Mouse (Mus musculus): ENCODE results near the gene Agmat. TPM values are rescaled to one million over a fixed set of nuclear protein-coding genes. Genes with fewer than 3 reads are reported as not detected.

Agmat gene
- polyA plus RNA-seq, 1 experiment = not detected

DNA sequence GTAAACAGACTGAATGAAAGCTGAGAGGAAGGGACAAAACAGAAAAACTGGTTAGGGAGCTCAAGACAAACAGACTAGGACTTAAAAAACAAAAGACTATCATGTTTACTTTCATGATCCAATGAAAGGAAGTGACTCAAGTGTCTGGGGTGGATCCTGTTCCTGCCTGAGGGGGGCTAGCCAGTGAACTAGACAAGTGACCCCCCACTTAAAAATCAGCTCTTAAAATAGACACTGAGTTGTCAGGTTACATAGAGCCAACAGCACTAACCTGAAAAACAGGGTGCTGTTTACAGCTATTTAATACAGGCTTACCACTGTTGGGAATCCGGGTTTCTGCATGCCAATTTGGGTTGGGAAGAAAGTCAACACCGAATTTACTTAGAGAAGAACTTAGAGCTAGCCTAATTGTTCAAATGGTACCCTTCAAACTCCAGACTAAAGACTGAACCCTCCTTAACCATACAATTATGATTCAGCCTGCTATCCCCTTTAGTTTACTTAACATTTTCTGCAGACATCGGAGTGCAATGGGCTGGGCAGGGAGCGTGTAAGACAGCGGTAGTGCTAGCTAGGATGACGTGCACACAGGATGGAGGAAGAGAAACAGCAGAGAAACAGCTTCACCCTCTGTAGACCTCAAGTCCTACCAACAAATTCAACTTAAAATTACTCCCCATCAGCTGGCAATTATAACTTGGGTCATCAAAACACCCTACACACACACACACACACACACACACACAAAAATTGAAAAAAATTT lies 25.5 kb upstream of the Agmat start:
- H3K4me1 ChIP-seq (ENCODE audit: control insufficient read depth, insufficient read depth, low read length) = peaks cover 58% of the 10 kb centered on the region
- H3K27ac ChIP-seq (ENCODE audit: insufficient read depth, low read depth, low read length) = peak overlapping the region; percentile 85
- peak overlapping the region; percentile 83 for H3K4me3 ChIP-seq (ENCODE audit: insufficient read depth, low read length)
- TF ChIP-seq CTCF (IDR thresholded peaks at IDR 0.05; ENCODE audit: low read depth, low read length) (no peak), POLR2A (IDR thresholded peaks at IDR 0.05; ENCODE audit: borderline replicate concordance, low read depth, low read length) (no peak)

- no peak for TF ChIP-seq POLR2A (IDR thresholded peaks at IDR 0.05; ENCODE audit: borderline replicate concordance, low read depth, low read length)
- no peak for TF ChIP-seq CTCF (IDR thresholded peaks at IDR 0.05; ENCODE audit: low read depth, low read length)
- peak overlapping the region; percentile 85 for H3K27ac ChIP-seq (ENCODE audit: insufficient read depth, low read depth, low read length)
- peak overlapping the region; percentile 83 for H3K4me3 ChIP-seq (ENCODE audit: insufficient read depth, low read length)
- H3K4me1 ChIP-seq (ENCODE audit: control insufficient read depth, insufficient read depth, low read length) = peaks cover 49% of the 10 kb centered on the region
Measured at GRCm38 (mm10) chr4:141721961-141722360, 24.5 kb upstream of the Agmat start.

- TF ChIP-seq POLR2A (IDR thresholded peaks at IDR 0.05; ENCODE audit: borderline replicate concordance, low read depth, low read length) (no peak), CTCF (IDR thresholded peaks at IDR 0.05; ENCODE audit: low read depth, low read length) (no peak)
- peaks cover 46% of the 10 kb centered on the region for H3K4me1 ChIP-seq (ENCODE audit: control insufficient read depth, insufficient read depth, low read length)
- peak within 1 kb of the TSS; percentile 83 for H3K4me3 ChIP-seq (ENCODE audit: insufficient read depth, low read length)
- peak within 1 kb of the TSS; percentile 85 for H3K27ac ChIP-seq (ENCODE audit: insufficient read depth, low read depth, low read length)
Measured at GRCm38 (mm10) chr4:141722731-141723672, 23.5 kb upstream of the Agmat start, which contains the start of gene Ddi2. Gene Ddi2, minus strand, starts transcription at chr4:141723419.

DNA sequence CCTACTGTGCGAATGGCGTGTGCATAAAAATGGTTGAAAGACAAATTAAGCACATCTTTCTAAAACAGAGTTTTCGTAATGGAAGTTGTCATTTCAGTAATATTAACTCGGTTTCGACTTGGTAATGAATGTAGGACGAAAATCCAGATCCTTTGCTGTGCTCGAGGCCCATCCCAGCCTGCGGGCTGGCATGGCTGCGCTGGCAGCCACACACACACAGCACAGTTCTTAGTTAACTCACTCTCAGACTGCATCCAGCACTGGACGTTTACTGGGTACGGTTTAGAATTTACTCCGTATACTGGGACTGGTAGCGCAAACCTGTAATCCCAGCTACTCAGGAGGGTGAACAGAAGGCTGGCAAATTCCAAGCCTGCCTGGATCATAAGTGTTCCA lies 22.8 kb upstream of the Agmat start:
- peak overlapping the region; percentile 63 for H3K27ac ChIP-seq (ENCODE audit: insufficient read depth, low read depth, low read length)
- 0 out of 2 replicates have a peak, but pooled peaks have one; percentile 26 for TF ChIP-seq CTCF (IDR thresholded peaks at IDR 0.05; ENCODE audit: low read depth, low read length)
- no peak for TF ChIP-seq POLR2A (IDR thresholded peaks at IDR 0.05; ENCODE audit: borderline replicate concordance, low read depth, low read length)
- H3K4me1 ChIP-seq (ENCODE audit: control insufficient read depth, insufficient read depth, low read length) = peaks cover 42% of the 10 kb centered on the region
- peak overlapping the region; percentile 83 for H3K4me3 ChIP-seq (ENCODE audit: insufficient read depth, low read length)

DNA sequence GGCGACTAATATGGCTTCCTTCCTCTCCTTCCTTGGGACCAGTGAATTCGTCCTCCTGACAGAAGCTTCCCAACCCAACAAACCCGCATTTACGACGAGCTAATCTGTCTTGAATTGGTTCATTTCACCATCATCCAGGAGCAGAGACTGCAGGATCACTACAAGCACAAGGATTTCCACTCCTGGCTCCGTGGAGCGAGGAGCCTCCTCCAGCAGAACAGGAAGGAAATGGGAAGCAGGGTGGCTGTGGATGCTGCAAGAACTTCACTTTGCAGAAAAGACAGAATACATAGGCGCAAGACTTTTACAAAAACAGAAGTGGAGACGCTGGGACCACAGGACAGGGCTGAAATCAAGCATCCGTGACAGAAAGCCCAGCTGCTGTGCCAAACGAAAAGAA lies 21.9 kb upstream of the Agmat start:
- Histone ChIP-seq H3K4me1 (ENCODE audit: control insufficient read depth, insufficient read depth, low read length) (peaks cover 36% of the 10 kb centered on the region), H3K4me3 (ENCODE audit: insufficient read depth, low read length) (peak overlapping the region; percentile 49), H3K27ac (ENCODE audit: insufficient read depth, low read depth, low read length) (peak overlapping the region; percentile 63)
- TF ChIP-seq POLR2A (IDR thresholded peaks at IDR 0.05; ENCODE audit: borderline replicate concordance, low read depth, low read length) = no peak
- TF ChIP-seq CTCF (IDR thresholded peaks at IDR 0.05; ENCODE audit: low read depth, low read length) = no peak

DNA sequence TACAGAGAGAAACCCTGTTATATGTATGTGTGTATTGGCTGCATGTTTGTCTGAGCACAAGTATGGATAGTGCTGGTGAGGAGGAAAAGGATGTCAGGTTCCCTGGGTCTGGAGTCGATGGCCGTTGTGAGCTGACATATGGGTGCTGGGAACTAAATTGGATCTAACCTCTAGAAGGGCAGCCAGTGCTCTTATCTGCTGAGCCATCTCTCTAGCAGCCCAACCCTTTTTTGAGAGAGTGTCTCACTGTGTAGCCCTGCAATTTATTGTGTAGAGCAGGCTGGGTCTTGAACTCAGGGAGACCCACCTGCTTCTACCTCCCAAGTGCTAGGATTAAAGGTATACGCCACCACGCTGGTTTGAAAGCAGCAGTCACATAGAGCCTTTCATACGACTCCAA lies 21.2 kb upstream of the Agmat start:
- TF ChIP-seq POLR2A (IDR thresholded peaks at IDR 0.05; ENCODE audit: borderline replicate concordance, low read depth, low read length) (no peak), CTCF (IDR thresholded peaks at IDR 0.05; ENCODE audit: low read depth, low read length) (no peak)
- Histone ChIP-seq H3K4me1 (ENCODE audit: control insufficient read depth, insufficient read depth, low read length) (peaks cover 30% of the 10 kb centered on the region), H3K4me3 (ENCODE audit: insufficient read depth, low read length) (no peak overlapping the region), H3K27ac (ENCODE audit: insufficient read depth, low read depth, low read length) (peak overlapping the region; percentile 63)

GRCm38 (mm10) chr4:141725738-141726137 lies 20.7 kb upstream of the Agmat start:
- Histone ChIP-seq H3K4me1 (ENCODE audit: control insufficient read depth, insufficient read depth, low read length) (peaks cover 26% of the 10 kb centered on the region), H3K27ac (ENCODE audit: insufficient read depth, low read depth, low read length) (no peak overlapping the region), H3K4me3 (ENCODE audit: insufficient read depth, low read length) (no peak overlapping the region)
- TF ChIP-seq CTCF (IDR thresholded peaks at IDR 0.05; ENCODE audit: low read depth, low read length) (no peak), POLR2A (IDR thresholded peaks at IDR 0.05; ENCODE audit: borderline replicate concordance, low read depth, low read length) (no peak)

DNA sequence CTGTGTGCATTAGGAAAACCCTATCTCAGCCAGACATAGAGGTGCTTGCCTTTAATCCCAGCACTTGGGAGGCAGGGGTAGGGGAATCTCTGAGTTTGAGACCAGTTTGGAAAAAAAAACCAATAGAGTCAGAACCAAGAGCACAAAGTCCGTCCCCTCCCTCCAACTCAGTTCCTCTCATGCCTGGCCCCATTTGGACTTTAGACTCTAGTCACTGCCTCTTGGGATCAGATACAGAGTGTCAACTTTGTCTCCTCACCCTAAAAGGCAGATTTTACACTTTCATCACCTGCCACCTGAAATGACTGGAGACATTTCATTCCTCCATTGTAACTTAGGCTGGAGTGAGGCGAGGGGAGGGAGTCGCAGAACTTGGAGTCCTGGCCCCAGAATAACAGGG lies 17.2 kb upstream of the Agmat start:
- Histone ChIP-seq H3K27ac (ENCODE audit: insufficient read depth, low read depth, low read length) (no peak overlapping the region), H3K4me1 (ENCODE audit: control insufficient read depth, insufficient read depth, low read length) (peaks cover 30% of the 10 kb centered on the region), H3K4me3 (ENCODE audit: insufficient read depth, low read length) (no peak overlapping the region)
- TF ChIP-seq POLR2A (IDR thresholded peaks at IDR 0.05; ENCODE audit: borderline replicate concordance, low read depth, low read length) (no peak), CTCF (IDR thresholded peaks at IDR 0.05; ENCODE audit: low read depth, low read length) (no peak)

GRCm38 (mm10) chr4:141730401-141730800 lies 16.1 kb upstream of the Agmat start:
- H3K4me1 ChIP-seq (ENCODE audit: control insufficient read depth, insufficient read depth, low read length) = peaks cover 24% of the 10 kb centered on the region
- TF ChIP-seq CTCF (IDR thresholded peaks at IDR 0.05; ENCODE audit: low read depth, low read length) (no peak), POLR2A (IDR thresholded peaks at IDR 0.05; ENCODE audit: borderline replicate concordance, low read depth, low read length) (no peak)
- H3K27ac ChIP-seq (ENCODE audit: insufficient read depth, low read depth, low read length) = no peak overlapping the region
- no peak overlapping the region for H3K4me3 ChIP-seq (ENCODE audit: insufficient read depth, low read length)
